Mouse (Mus musculus) ES-E14 (cell line): ENCODE data around the gene Myh10. TPM values are rescaled to one million over a fixed set of nuclear protein-coding genes. Genes with fewer than 3 reads are reported as not detected.

ENCODE experiments used
- DNase-seq: peaks from one replicate; pipeline ENCODE4 v3.0.0-alpha.2; 2013; ENCODE audit warnings: low read depth, low spot score
- H3K27ac ChIP-seq: 2 replicates; pipeline ENCODE4 v1.5.1; 2012; ENCODE audit warnings: low read depth, mild to moderate bottlenecking, low read length, moderate library complexity, mixed read lengths; ENCODE audit not compliant: poor library complexity, insufficient read depth, severe bottlenecking
- H3K36me3 ChIP-seq: 2 replicates; pipeline ENCODE4 v1.6.1; 2012; ENCODE audit warnings: mild to moderate bottlenecking, low read length, moderate library complexity, mixed read lengths; ENCODE audit not compliant: control insufficient read depth, poor library complexity, insufficient read depth, severe bottlenecking
- H3K4me1 ChIP-seq, 2 experiments: fragments of 150-350 bp in 1 of 2; sonication (generic) in 1 of 2; 2 replicates each; pipeline ENCODE4 v1.6.1; 2012; ENCODE audit warnings: low read length in 2 of 2, mild to moderate bottlenecking in 1 of 2, mixed read lengths in 1 of 2; ENCODE audit not compliant: control insufficient read depth in 2 of 2, insufficient read depth in 2 of 2, poor library complexity in 1 of 2
- H3K4me3 ChIP-seq, 2 experiments: fragments of 150-350 bp in 1 of 2; sonication (generic) in 1 of 2; 2 replicates each; pipeline ENCODE4 v1.5.1; 2012; ENCODE audit warnings: low read length in 2 of 2, low read depth in 1 of 2, mild to moderate bottlenecking in 1 of 2, mixed read lengths in 1 of 2; ENCODE audit not compliant: insufficient read depth in 1 of 2, poor library complexity in 1 of 2, severe bottlenecking in 1 of 2
- H3K9ac ChIP-seq: 2 replicates; pipeline ENCODE4 v1.6.1; 2012; ENCODE audit warnings: low read depth, mild to moderate bottlenecking, low read length, mixed read lengths; ENCODE audit not compliant: poor library complexity, insufficient read depth, severe bottlenecking
- H3K9me3 ChIP-seq: fragments of 150-350 bp; sonication (generic); 2 replicates; pipeline ENCODE4 v1.6.1; 2012; ENCODE audit warnings: low read depth, mild to moderate bottlenecking, low read length; ENCODE audit not compliant: control insufficient read depth, insufficient read depth
- CHD2 ChIP-seq: IDR thresholded peaks from 2 replicates; pipeline ENCODE4 v1.6.1; 2014; ENCODE audit warnings: mild to moderate bottlenecking, low read depth, low read length, inconsistent platforms
- HCFC1 ChIP-seq: IDR thresholded peaks from 2 replicates; pipeline ENCODE4 v1.6.1; 2012; ENCODE audit warnings: low read length, inconsistent platforms, borderline replicate concordance; ENCODE audit not compliant: insufficient read depth
- MAFK ChIP-seq: IDR thresholded peaks from 2 replicates; pipeline ENCODE4 v1.6.1; 2014; ENCODE audit warnings: mild to moderate bottlenecking, low read depth, low read length, inconsistent platforms; ENCODE audit not compliant: insufficient read depth
- ZC3H11A ChIP-seq: IDR thresholded peaks from 2 replicates; pipeline ENCODE4 v1.6.1; 2012; ENCODE audit warnings: low read depth, mild to moderate bottlenecking, inconsistent platforms, low read length, borderline replicate concordance
- ZNF384 ChIP-seq: IDR thresholded peaks from 2 replicates; pipeline ENCODE4 v1.6.1; 2012; ENCODE audit warnings: low read depth, low read length, inconsistent platforms
- in situ Hi-C, 2 experiments: fragments of 600-800 bp; cut with MboI; formaldehyde crosslinking; loops; one replicate each; pipeline ENCODE4 v1.15.1; 2025; ENCODE audit warnings: low sequenced_read_pairs in 2 of 2, inconsistent platforms in 1 of 2; ENCODE audit not compliant: unreplicated experiment in 2 of 2
- total RNA-seq: library from RNA; depleted of rRNA; stranded (reverse); fragments of 300-350 nt; gene quantifications from 2 replicates; pipeline ENCODE4 v1.2.3, GENCODE M21; 2012

Gene Myh10
- total RNA-seq, 1 experiment, result 107 TPM

DNA sequence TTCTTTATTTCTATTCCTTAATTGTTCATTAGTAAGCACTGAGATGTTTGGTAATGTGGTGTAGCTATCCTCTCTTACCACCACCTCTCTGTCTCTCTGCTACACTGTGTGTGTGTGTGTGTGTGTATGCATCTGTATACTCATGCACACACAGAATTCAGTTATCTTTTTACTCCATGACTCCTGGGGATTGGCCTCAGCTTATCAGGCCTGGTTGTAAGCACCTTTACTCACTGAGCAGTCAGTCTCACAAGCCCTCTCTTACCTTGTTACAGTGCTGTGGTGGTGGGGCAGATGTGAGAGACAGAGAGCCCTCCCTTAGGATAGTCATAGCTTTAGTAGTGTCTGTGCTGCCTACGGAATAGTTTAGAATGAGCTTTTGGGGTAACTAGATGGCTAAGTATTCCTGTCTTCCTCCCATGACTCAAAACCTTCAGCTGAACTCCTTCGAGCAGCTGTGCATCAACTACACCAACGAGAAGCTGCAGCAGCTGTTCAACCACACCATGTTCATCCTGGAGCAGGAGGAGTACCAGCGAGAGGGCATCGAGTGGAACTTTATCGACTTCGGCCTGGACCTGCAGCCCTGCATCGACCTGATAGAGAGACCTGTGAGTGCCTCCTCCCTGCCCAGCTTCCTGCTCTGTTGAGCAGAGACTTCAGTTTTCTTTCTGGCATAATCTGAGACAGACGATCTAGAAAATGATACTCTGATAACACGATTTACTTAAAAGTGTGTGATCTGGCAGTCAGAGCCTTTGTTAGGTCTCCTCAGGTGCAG is 76.6 kb downstream of the Myh10 start:
- no peak for DNase-seq
- H3K27ac ChIP-seq, result no peak overlapping the region
- TF ChIP-seq HCFC1 (no peak), ZC3H11A (no peak), CHD2 (no peak), ZNF384 (no peak), MAFK (no peak)
- no peaks in the 10 kb centered on the region for H3K9me3 ChIP-seq
- in situ Hi-C loops, result no loop called here
- peaks cover 27% of the 10 kb centered on the region for H3K36me3 ChIP-seq
- H3K9ac ChIP-seq, result no peak overlapping the region
- no peaks in the 10 kb centered on the region for H3K4me1 ChIP-seq
- no peak overlapping the region for H3K4me3 ChIP-seq

DNA sequence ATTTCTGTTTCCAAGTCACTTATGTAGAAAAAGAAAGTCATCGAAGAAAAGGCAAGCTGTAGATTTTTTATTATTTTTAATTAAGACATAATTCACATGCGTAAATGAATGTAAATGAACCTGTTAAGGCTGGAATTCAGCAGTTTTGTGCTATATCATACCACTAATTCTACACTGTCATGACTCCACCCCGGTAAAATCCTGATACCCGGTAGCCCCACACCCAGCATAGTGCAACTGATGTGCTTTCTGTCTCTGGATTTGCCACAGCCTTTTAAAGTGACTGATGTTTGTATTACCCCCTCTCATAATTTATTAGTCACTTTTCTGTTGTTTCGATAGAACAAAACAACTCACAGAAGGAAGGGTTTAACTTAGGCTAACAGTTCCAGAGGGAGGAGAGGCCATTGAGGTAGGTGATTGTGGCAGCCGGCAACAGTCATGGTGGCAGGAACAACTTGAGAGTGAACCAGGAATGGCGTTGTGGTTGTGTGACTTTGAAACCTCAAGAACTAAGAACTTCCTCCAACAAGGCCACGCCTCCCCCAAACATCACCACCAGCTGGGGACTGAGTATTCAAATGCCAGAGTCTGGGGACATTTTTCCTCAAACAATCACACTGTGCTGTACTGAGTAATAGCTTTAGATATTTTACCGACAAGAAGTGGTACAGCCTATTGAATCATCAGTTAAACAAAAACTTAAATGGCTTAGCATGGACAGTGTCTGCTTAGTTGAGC is 78.6 kb downstream of the Myh10 start:
- no peak for TF ChIP-seq ZC3H11A
- TF ChIP-seq ZNF384, result no peak
- no peak for TF ChIP-seq HCFC1
- TF ChIP-seq CHD2, result no peak
- TF ChIP-seq MAFK, result no peak
- in situ Hi-C loops, result no loop called here
- H3K4me3 ChIP-seq, result no peak overlapping the region
- H3K9me3 ChIP-seq, result no peaks in the 10 kb centered on the region
- no peak for DNase-seq
- no peak overlapping the region for H3K9ac ChIP-seq
- H3K36me3 ChIP-seq, result peaks cover 25% of the 10 kb centered on the region; the same call in 1 of the 2 replicates
- no peaks in the 10 kb centered on the region for H3K4me1 ChIP-seq
- no peak overlapping the region for H3K27ac ChIP-seq

DNA sequence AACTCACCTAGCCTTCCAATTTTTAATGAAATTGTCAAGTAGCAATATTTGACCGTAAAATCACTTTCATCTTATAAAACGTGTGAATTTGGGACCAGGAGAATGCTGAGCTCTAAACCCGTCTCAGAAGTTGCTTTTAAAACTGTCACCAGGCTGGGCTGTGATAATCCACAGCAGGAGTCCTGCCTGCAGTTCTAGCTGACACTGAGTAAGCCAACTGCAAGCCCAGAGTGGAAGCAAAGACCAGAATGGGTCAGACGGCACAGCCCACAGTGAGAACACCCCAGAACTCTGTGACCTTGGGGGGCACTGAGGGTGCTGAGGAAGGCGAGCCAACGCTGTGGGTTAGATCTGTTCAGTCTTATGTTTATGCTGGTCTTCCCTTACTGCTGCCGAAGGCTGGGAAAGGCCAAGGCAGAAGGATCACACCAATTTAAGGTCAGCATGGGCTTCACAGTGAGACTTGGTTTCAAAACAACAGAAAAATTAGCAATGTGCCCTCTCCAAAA is 84.8 kb downstream of the Myh10 start:
- in situ Hi-C loops, result no loop called here
- DNase-seq, result no peak
- no peaks in the 10 kb centered on the region for H3K9me3 ChIP-seq
- no peak for TF ChIP-seq ZC3H11A
- TF ChIP-seq MAFK, result no peak
- TF ChIP-seq ZNF384, result no peak
- TF ChIP-seq HCFC1, result no peak
- TF ChIP-seq CHD2, result no peak
- no peak overlapping the region for H3K27ac ChIP-seq
- H3K9ac ChIP-seq, result no peak overlapping the region
- peaks cover 10% of the 10 kb centered on the region; the same call in 1 of the 2 replicates for H3K36me3 ChIP-seq
- peaks cover 0 to 13% of the 10 kb centered on the region in 2 experiments; a peak in 2 of 4 replicates for H3K4me1 ChIP-seq
- H3K4me3 ChIP-seq, result no peak overlapping the region

DNA sequence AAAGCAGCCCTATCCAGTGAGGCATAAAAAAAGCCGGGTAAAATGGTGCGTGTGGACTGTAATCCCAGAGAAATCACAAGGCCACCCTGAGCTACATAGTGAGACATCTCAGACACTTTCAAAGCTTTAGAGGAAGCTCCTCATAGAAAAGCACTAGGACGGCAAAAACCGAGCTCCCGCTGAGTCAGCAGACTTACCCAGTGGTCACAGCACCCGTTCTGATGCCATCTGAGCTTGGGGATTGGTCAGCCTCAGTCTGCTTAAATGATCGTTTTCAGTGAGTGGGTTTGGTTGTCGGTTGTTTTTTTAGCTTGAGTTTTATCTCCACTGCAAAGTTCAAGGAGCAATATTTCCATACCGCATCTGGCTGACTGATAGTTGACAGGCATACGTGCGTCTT is 86.6 kb downstream of the Myh10 start:
- H3K27ac ChIP-seq, result no peak overlapping the region
- TF ChIP-seq ZC3H11A, result no peak
- peak; percentile 79 for TF ChIP-seq MAFK
- no peaks in the 10 kb centered on the region for H3K9me3 ChIP-seq
- peaks cover 0 to 15% of the 10 kb centered on the region in 2 experiments; a peak in 2 of 4 replicates for H3K4me1 ChIP-seq
- H3K9ac ChIP-seq, result no peak overlapping the region
- no peak overlapping the region for H3K4me3 ChIP-seq
- in situ Hi-C loops, result no loop called here
- H3K36me3 ChIP-seq, result peaks cover 6% of the 10 kb centered on the region; the same call in 1 of the 2 replicates
- DNase-seq, result no peak
